Mouse (Mus musculus): ENCODE measurements around the gene Myom1.

- no peak for TF ChIP-seq EP300 (IDR thresholded peaks at IDR 0.05)
- no peak for TF ChIP-seq CTCF (IDR thresholded peaks at IDR 0.05)
These were observed 142.1 kb downstream of the Myom1 start for GRCm38 (mm10) chr17:71144322-71145116.
